Mouse (Mus musculus) heart, embryonic 16.5 days (tissue): ENCODE measurements at regions not wholly inside any gene's neighbourhood (a gene's known extent, or its start where the extent isn't known, plus 50 kb on each side); places are given as distances from the start of the nearest gene placed in this dataset.

Experiments
- ATAC-seq: fragments of 200-750 bp; cut with Nextera tagmentation; replicated peaks from 2 replicates; pipeline ENCODE4 v1.8.0; 2017; ENCODE audit warnings: moderate number of reproducible peaks; ENCODE audit not compliant: insufficient read depth, low FRiP score; ENCODE audit errors: extremely low read depth
- H3K27ac ChIP-seq: fragments of 300-500 bp; sonication (generic); 2 replicates; pipeline ENCODE4 v1.5.1; 2014; ENCODE audit warnings: mild to moderate bottlenecking, low read length, control low read depth, moderate library complexity
- H3K27me3 ChIP-seq: fragments of 300-500 bp; sonication (generic); 2 replicates; pipeline ENCODE4 v1.6.1; 2014; ENCODE audit warnings: low read length, mixed read lengths; ENCODE audit not compliant: control insufficient read depth, insufficient read depth
- H3K36me3 ChIP-seq: fragments of 300-500 bp; sonication (generic); 2 replicates; pipeline ENCODE4 v1.6.1; 2014; ENCODE audit not compliant: control insufficient read depth, insufficient read depth
- H3K4me1 ChIP-seq: fragments of 300-500 bp; sonication (generic); 2 replicates; pipeline ENCODE4 v1.6.1; 2014; ENCODE audit warnings: low read length, mixed read lengths; ENCODE audit not compliant: control insufficient read depth, insufficient read depth
- H3K4me2 ChIP-seq: fragments of 300-500 bp; sonication (generic); 2 replicates; pipeline ENCODE4 v1.6.1; 2014; ENCODE audit warnings: low read depth, mild to moderate bottlenecking, control low read depth, low read length
- H3K4me3 ChIP-seq: fragments of 300-500 bp; sonication (generic); 2 replicates; pipeline ENCODE4 v1.5.1; 2014; ENCODE audit warnings: mild to moderate bottlenecking, control low read depth, low read length
- H3K9ac ChIP-seq: fragments of 300-500 bp; sonication (generic); 2 replicates; pipeline ENCODE4 v1.6.1; 2014; ENCODE audit warnings: low read length, control low read depth
- H3K9me3 ChIP-seq: fragments of 300-500 bp; sonication (generic); replicated peaks from 2 replicates; pipeline ENCODE4 v1.6.1; 2016; ENCODE audit warnings: low read length; ENCODE audit not compliant: control insufficient read depth
- WGBS: fragments of 180-500 bp; shearing (Covaris S2); extraction: QIAGEN DNeasy Blood & Tissue Kit; methylation state at CpG from one replicate; pipeline ENCODE4 v1.1.7; 2014; 5-methylcytosine and 5-hydroxymethylcytosine counted together

DNA sequence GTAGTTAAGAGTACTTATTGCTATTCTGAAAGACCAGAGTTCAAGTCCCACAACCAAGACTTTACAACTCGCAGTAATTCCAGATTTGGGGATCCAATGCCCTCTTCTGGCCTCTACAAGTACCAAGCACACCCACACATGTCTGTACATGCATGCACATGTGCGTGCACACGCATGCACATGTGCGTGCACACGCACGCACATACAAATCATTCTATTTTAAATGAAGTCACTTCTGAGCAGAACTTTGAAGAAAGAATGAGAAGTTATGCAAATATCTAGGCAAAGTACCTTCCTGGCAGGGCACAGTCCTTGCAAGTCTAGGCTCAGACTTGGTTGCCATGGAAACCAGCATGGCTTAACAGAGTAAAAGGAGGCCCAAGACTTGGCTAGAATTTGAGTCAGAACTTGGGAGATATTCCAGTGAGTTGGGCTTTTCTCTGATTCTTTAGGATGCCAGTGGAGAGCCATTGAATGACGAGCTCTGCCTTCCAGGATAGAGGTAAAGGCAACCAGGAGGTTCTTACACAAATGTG, 265.4 kb upstream of the Atp2b1 start:
- H3K27ac ChIP-seq: no peak overlapping the region
- H3K9ac ChIP-seq: no peak overlapping the region
- H3K4me2 ChIP-seq: no peak overlapping the region
- WGBS: 92% methylated on average over 7 of the region's 7 CpGs
- no peaks in the 10 kb centered on the region for H3K36me3 ChIP-seq
- no peaks in the 10 kb centered on the region for H3K27me3 ChIP-seq
- ATAC-seq: no peak
- H3K4me1 ChIP-seq: no peaks in the 10 kb centered on the region
- no peaks in the 10 kb centered on the region for H3K9me3 ChIP-seq
- H3K4me3 ChIP-seq: no peak overlapping the region

DNA sequence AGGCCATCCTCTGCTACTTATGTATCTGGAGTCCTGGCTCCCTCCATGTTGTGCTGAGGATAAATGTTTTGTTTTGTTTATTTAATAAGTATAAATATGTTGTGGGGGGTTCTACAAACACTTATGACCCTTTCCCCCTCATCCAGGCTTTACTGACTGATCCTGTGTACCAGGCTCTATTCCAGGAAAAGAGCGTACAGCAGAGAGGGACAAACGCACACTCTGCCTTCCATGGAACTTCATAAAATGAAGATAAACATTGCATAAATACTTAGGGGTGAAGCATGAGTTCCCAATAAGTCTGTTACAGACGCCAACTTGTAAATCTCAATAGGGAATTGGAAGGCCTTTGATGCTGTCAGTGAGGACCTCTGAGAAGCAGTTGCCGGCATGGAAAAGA, 263.7 kb upstream of the Atp2b1 start:
- Histone ChIP-seq H3K36me3 (no peaks in the 10 kb centered on the region), H3K27ac (no peak overlapping the region), H3K4me1 (no peaks in the 10 kb centered on the region), H3K27me3 (no peaks in the 10 kb centered on the region), H3K9ac (no peak overlapping the region), H3K9me3 (no peaks in the 10 kb centered on the region), H3K4me3 (no peak overlapping the region), H3K4me2 (no peak overlapping the region)
- ATAC-seq: no peak
- 80% methylated on average over 4 of the region's 4 CpGs for WGBS

DNA sequence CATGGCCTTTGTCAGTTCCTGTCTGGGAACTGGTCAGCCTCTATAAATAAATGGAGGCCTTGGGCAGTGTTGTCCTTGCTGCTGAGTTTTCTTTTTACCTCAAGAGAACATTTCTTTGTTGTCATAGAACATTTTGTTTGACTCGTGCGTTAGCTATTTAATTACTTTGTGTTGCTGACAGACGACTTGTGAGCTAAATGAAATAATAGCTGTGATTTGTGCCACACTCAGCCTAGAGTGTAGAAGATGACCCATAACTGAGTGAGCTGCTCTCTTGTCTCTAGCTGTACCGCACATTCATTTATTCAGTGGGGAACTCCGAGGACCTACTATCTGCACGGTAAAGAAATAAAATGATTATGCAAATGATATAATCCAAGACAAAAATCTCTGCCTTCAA, 263.1 kb upstream of the Atp2b1 start:
- WGBS: 75% methylated on average over 6 of the region's 6 CpGs
- no peak for ATAC-seq

DNA sequence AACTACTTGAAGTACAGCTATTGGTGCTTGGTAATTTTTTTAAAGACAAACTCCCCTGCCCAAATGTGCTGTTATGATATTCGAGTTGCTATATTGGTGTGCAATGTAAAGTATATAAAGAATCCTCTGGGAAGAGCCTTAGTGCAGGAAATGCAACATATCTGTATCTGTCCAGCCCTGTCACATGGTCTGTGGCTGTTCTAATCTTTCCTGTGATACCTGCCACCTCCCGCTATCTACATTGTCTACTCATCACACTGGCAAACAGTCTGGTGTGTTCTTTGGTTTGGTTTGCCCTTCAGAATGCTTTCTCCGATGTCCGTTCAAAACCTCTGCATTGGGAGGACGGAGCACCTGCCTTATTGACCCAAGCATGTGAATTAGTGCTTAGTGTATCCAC, 262.6 kb upstream of the Atp2b1 start:
- no peak overlapping the region for H3K27ac ChIP-seq
- WGBS: 80% methylated on average over 5 of the region's 5 CpGs
- H3K4me1 ChIP-seq: no peaks in the 10 kb centered on the region
- no peak overlapping the region for H3K4me2 ChIP-seq
- no peaks in the 10 kb centered on the region for H3K27me3 ChIP-seq
- H3K4me3 ChIP-seq: no peak overlapping the region
- ATAC-seq: no peak
- H3K9me3 ChIP-seq: no peaks in the 10 kb centered on the region
- H3K36me3 ChIP-seq: no peaks in the 10 kb centered on the region
- H3K9ac ChIP-seq: no peak overlapping the region

More for the DNA sequence above, 263.1 kb upstream of the Atp2b1 start:
- Histone ChIP-seq H3K27ac (no peak overlapping the region), H3K4me1 (no peaks in the 10 kb centered on the region), H3K9me3 (no peaks in the 10 kb centered on the region), H3K9ac (no peak overlapping the region), H3K36me3 (no peaks in the 10 kb centered on the region), H3K4me2 (no peak overlapping the region), H3K27me3 (no peaks in the 10 kb centered on the region), H3K4me3 (no peak overlapping the region)

DNA sequence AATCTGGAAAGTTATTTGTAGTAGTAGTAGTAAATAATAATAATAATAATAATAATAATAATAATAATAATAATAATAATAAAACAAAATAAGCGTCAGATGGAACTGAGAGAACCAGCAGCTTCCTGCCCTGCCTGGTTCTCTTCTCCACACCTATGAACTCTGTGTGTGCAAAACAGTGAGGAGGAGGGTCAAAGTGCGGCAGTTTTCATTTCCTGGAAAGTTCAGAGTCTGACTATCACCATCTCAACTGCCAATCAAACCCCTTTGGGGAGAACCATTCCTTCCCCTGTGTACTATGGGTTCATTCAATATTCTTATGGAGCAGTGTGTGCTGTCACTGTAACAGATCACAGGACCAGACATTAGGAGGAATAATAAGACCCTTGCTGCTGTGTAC, 262.1 kb upstream of the Atp2b1 start:
- ATAC-seq: no peak
- Histone ChIP-seq H3K36me3 (no peaks in the 10 kb centered on the region), H3K4me3 (no peak overlapping the region), H3K27me3 (no peaks in the 10 kb centered on the region), H3K9ac (no peak overlapping the region), H3K4me1 (no peaks in the 10 kb centered on the region), H3K4me2 (no peak overlapping the region), H3K9me3 (no peaks in the 10 kb centered on the region), H3K27ac (no peak overlapping the region)
- WGBS: 91% methylated on average over 2 of the region's 2 CpGs

DNA sequence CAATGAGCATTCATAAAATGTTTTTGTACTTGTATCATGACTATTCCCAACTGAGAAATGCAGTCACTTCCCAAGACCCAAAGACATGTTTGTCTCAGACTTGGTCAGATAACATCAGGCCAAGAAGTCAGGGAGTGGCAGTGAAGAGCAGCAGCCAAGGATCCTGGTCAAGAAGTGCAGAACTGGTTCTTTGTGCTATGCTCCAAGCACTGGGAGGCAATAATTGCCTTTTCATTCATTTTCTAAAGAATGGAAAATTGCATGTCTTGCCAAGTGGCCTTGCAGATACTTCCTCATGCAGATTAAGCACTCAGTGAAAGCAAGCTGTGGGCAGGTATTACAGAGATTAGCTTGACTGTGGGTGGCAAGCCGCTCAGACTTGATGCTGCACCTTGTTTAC, 253.5 kb upstream of the Atp2b1 start:
- WGBS: 33% methylated on average over 1 of the region's 1 CpGs
- H3K27ac ChIP-seq: no peak overlapping the region
- H3K36me3 ChIP-seq: no peaks in the 10 kb centered on the region
- no peak for ATAC-seq
- no peaks in the 10 kb centered on the region for H3K27me3 ChIP-seq
- H3K4me1 ChIP-seq: no peaks in the 10 kb centered on the region
- H3K4me2 ChIP-seq: no peak overlapping the region
- no peaks in the 10 kb centered on the region for H3K9me3 ChIP-seq
- H3K4me3 ChIP-seq: no peak overlapping the region
- no peak overlapping the region for H3K9ac ChIP-seq

DNA sequence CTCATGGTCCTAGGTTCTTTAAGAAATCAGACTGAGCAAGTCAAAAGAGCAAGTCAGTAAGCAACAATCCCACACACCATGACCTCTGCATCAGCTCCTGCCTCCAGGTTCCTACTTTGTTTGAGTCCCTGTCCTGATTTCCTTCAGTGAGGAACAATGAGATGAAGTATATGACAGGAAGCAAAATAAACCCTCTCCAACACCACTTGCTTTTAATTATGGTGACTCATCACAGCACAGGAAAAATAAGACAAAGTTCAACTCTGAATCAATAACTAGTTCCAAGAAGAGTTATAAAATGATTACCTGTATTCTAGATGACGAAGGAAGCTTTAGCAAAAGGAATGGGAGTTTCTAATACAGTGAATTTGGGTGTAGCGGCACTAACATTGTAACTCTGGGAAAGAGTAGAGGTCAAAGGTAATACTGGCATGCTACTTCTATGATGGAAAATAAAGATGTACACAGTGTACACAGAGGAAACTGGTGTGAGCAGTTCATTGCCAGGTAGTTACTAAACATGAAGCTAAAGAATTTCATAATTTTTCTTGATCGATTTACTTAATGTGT, 248.2 kb upstream of the Atp2b1 start:
- H3K4me2 ChIP-seq: no peak overlapping the region
- whole genome bisulfite sequencing: 89% methylated on average over 3 of the region's 3 CpGs

DNA sequence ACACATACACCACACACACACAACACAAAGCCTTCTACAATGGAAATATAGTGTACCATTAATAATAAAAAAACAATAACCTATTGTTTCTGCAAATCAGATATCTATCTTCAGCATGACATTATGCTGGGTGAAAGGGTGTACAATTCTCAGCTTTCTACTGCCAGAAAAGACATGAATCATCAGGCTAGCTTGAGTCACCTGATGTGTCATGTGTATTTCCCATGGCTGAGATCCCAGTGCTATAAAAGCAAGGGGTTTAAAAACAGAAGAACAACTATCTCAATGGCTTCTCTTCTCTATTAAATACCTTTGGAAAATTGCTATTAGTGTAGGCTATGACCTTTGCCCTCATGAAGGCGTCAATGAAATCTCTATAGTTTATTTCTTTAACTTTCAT, 246.5 kb upstream of the Atp2b1 start:
- Histone ChIP-seq H3K27me3 (no peaks in the 10 kb centered on the region), H3K9ac (no peak overlapping the region), H3K4me2 (no peak overlapping the region), H3K36me3 (no peaks in the 10 kb centered on the region), H3K27ac (no peak overlapping the region), H3K9me3 (no peaks in the 10 kb centered on the region), H3K4me1 (no peaks in the 10 kb centered on the region), H3K4me3 (no peak overlapping the region)
- 76% methylated on average over 1 of the region's 1 CpGs for WGBS
- ATAC-seq: no peak

More for the DNA sequence above, 248.2 kb upstream of the Atp2b1 start:
- H3K27me3 ChIP-seq: no peaks in the 10 kb centered on the region
- no peak overlapping the region for H3K27ac ChIP-seq
- ATAC-seq: no peak
- no peak overlapping the region for H3K4me3 ChIP-seq
- H3K9ac ChIP-seq: no peak overlapping the region
- H3K9me3 ChIP-seq: no peaks in the 10 kb centered on the region
- no peaks in the 10 kb centered on the region for H3K4me1 ChIP-seq
- H3K36me3 ChIP-seq: no peaks in the 10 kb centered on the region

DNA sequence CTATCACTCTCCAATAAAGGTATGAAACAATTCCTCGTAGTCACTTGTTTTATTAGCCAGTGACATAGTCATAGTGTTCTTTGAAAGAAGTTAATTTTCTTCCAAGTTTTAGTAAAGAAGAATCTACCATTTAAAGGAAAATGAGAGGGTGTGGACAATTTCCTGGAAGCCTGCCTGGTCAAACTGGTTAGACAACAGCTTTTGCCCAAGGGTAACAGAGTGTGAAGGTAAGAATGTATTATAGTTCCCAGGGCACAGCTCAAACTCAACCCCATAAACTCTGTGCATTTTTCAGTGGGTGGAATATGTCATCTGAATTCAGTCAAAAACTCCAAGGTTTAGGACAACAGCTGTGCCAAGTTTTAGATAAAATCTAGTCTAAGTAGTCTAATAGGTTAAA, 240.1 kb upstream of the Atp2b1 start:
- WGBS: 61% methylated on average over 1 of the region's 1 CpGs
- ATAC-seq: no peak
- Histone ChIP-seq H3K36me3 (no peaks in the 10 kb centered on the region), H3K27ac (no peak overlapping the region), H3K9me3 (no peaks in the 10 kb centered on the region), H3K4me1 (no peaks in the 10 kb centered on the region), H3K4me2 (no peak overlapping the region), H3K4me3 (no peak overlapping the region), H3K9ac (no peak overlapping the region), H3K27me3 (no peaks in the 10 kb centered on the region)
